8 mouse cellular contexts compared by ENCODE assay signal in genomic region chr3:122471017-122471721, GRCm38 (mm10).
DNase-seq lines count a peak whose midpoint lies in the region; ATAC-seq lines count a peak whose summit lies in the region.
"Had no signal": no experiment of that assay in that cellular context is flagged by ENCODE, and none has a peak within 500 bp of the region (broad histone marks: within the 10 kb centered on the region; RNA-seq: fewer than 3 reads in every experiment).

No protein-coding gene starts in this region.

- peaks cover 36% of the 10 kb centered on the region for H3K4me1 ChIP-seq in intestine, embryonic 14.5 days (replicated peaks; ENCODE audit: control insufficient read depth, insufficient read depth, low read length)
- H3K4me1 ChIP-seq in stomach, embryonic 15.5 days, result peaks cover 21% of the 10 kb centered on the region

- ATAC-seq in intestine, embryonic 14.5 days (replicated peaks; ENCODE audit: low FRiP score, low TSS enrichment, low read depth), result peak; percentile 53
- ATAC-seq in stomach, embryonic 15.5 days (ENCODE audit: insufficient read depth, low FRiP score, low read depth), result no peak
- no peak for ATAC-seq in erythroblast, adult 5-6 weeks (replicated peaks; ENCODE audit: low FRiP score, poor library complexity, severe bottlenecking)
- ATAC-seq: activated CD4-positive, CD25-positive, alpha-beta regulatory T cell, adult 4 months had no signal

- H3K27ac ChIP-seq in intestine, embryonic 14.5 days (ENCODE audit: low read depth), result peak overlapping the region; percentile 73
- H3K27ac ChIP-seq in stomach, embryonic 15.5 days, result peak overlapping the region; percentile 64

- no peaks in the 10 kb centered on the region for H3K36me3 ChIP-seq in intestine, embryonic 14.5 days (ENCODE audit: control insufficient read depth, insufficient read depth, low read length)
- H3K36me3 ChIP-seq in stomach, embryonic 15.5 days, result no peaks in the 10 kb centered on the region

- no peak overlapping the region for H3K4me3 ChIP-seq in intestine, embryonic 14.5 days (ENCODE audit: low read depth, low read length)
- H3K4me3 ChIP-seq in stomach, embryonic 15.5 days (replicated peaks), result no peak overlapping the region

- intact Hi-C loops in left cerebral cortex, postnatal 4 days (cut with DNase I), result loop anchor here (5.0 kb wide), 2 partner anchors 146 to 161 kb away; partner anchors contain the start of gene Fnbp1l
- intact Hi-C loops in left cerebral cortex, postnatal 36 days (cut with DNase I), result no loop called here

- no peaks in the 10 kb centered on the region for H3K27me3 ChIP-seq in intestine, embryonic 14.5 days (replicated peaks; ENCODE audit: control insufficient read depth, insufficient read depth, low read length)
- H3K27me3 ChIP-seq in stomach, embryonic 15.5 days (replicated peaks), result no peaks in the 10 kb centered on the region

- H3K9me3 ChIP-seq in intestine, embryonic 14.5 days (ENCODE audit: control insufficient read depth, low read length), result no peaks in the 10 kb centered on the region
- H3K9me3 ChIP-seq in stomach, embryonic 15.5 days, result no peaks in the 10 kb centered on the region

- H3K9ac ChIP-seq in intestine, embryonic 14.5 days (ENCODE audit: low read length), result no peak overlapping the region
- no peak overlapping the region for H3K9ac ChIP-seq in stomach, embryonic 15.5 days

- peak; percentile 43 for DNase-seq in left cerebral cortex, postnatal 4 days
- no peak for DNase-seq in left cerebral cortex, postnatal 36 days (ENCODE audit: low spot score in 2 of 2)
- peak; percentile 71 for DNase-seq in adrenal gland, postnatal 14 days
- no peak for DNase-seq in intestine, embryonic 14.5 days (ENCODE audit: low spot score)
- DNase-seq in ovary, postnatal 36 days (ENCODE audit: low spot score), result no peak

- no peak overlapping the region for H3K4me2 ChIP-seq in intestine, embryonic 14.5 days (ENCODE audit: low read length)
- H3K4me2 ChIP-seq in stomach, embryonic 15.5 days, result no peak overlapping the region

- WGBS in intestine, embryonic 14.5 days, result 47% methylated on average over 12 of the region's 12 CpGs
- WGBS in stomach, embryonic 15.5 days, result 54% methylated on average over 12 of the region's 12 CpGs

Comparison
In these comparisons a context has a peak if more than half of its experiments do, and no peak if none do; other contexts are left out.
1. DNase-seq: peak in left cerebral cortex, postnatal 4 days (single experiment) and adrenal gland, postnatal 14 days (single experiment); none in left cerebral cortex, postnatal 36 days (0 of 2), intestine, embryonic 14.5 days (single experiment) and ovary, postnatal 36 days (single experiment).